ENCODE assay signal across 24 mouse cellular contexts in the genomic region with DNA sequence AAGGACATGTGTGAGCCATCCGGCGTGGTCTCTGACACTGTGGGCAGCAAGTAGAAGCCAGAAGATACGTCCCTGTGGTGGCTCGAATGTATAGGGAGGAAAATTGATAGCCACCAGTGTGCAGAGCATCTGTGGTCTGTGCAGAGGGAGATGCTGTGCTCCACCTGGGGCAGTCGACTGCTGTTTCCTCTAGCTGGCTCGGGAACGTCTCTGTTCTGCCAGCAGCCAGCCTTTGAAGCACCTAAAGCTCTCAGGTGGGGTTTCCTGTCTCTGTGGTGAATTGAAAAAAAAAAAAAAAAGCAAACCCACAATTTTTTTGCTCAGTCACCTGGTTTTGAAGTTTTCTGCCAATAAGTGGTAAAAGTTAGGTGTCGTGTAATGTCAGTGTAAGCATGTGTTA. TPM values are rescaled to one million over a fixed set of nuclear protein-coding genes. Genes with fewer than 3 reads are reported as not detected.
DNase-seq lines count a peak whose midpoint lies in the region; ATAC-seq and TF ChIP-seq lines count a peak whose summit lies in the region.
"Had no signal": no experiment of that assay in that cellular context is flagged by ENCODE, and none has a peak within 500 bp of the region (broad histone marks: within the 10 kb centered on the region; RNA-seq: fewer than 3 reads in every experiment).

No protein-coding gene starts in this region.

- no peak overlapping the region for H3K4me2 ChIP-seq in heart, embryonic 16.5 days (ENCODE audit: low read depth, low read length)
- H3K4me2 ChIP-seq in forebrain, embryonic 13.5 days = no peak overlapping the region
- H3K4me2 ChIP-seq: embryonic facial prominence, embryonic 13.5 days; forebrain, embryonic 12.5 days; heart, embryonic 12.5 days; hindbrain, embryonic 12.5 days; midbrain, embryonic 11.5 days; neural tube, embryonic 15.5 days had no signal

- no peak; the same call in 1 of the 2 replicates for ATAC-seq in heart, embryonic 16.5 days (replicated peaks; ENCODE audit: extremely low read depth, insufficient read depth, low FRiP score)
- ATAC-seq in activated CD4-positive, CD25-positive, alpha-beta regulatory T cell, adult 4 months = peak; percentile 77
- no peak for ATAC-seq in forebrain, embryonic 13.5 days
- ATAC-seq: lung, postnatal 0 days had no signal

- H3K9me3 ChIP-seq in heart, embryonic 16.5 days (replicated peaks; ENCODE audit: control insufficient read depth, low read length) = no peaks in the 10 kb centered on the region
- no peaks in the 10 kb centered on the region for H3K9me3 ChIP-seq in forebrain, embryonic 13.5 days (replicated peaks)
- H3K9me3 ChIP-seq: embryonic facial prominence, embryonic 13.5 days; forebrain, embryonic 12.5 days; heart, embryonic 12.5 days; hindbrain, embryonic 12.5 days; neural tube, embryonic 15.5 days had no signal

- H3K4me3 ChIP-seq in heart, embryonic 16.5 days (ENCODE audit: low read length) = no peak overlapping the region
- no peak overlapping the region for H3K4me3 ChIP-seq in left cerebral cortex, adult 2 months
- no peak overlapping the region for H3K4me3 ChIP-seq in forebrain, embryonic 13.5 days
- H3K4me3 ChIP-seq: embryonic facial prominence, embryonic 13.5 days; erythroblast, embryonic 14.5 days; forebrain, embryonic 12.5 days; heart, embryonic 12.5 days; hindbrain, embryonic 12.5 days; neural tube, embryonic 15.5 days had no signal

- H3K27ac ChIP-seq in heart, embryonic 16.5 days (ENCODE audit: low read length) = peak overlapping the region; percentile 24; the same call in 1 of the 2 replicates
- no peak overlapping the region for H3K27ac ChIP-seq in left cerebral cortex, adult 2 months
- H3K27ac ChIP-seq in forebrain, embryonic 13.5 days = no peak overlapping the region
- H3K27ac ChIP-seq: embryonic facial prominence, embryonic 13.5 days; forebrain, embryonic 12.5 days; hindbrain, embryonic 12.5 days; neural tube, embryonic 15.5 days had no signal

- no peaks in the 10 kb centered on the region for H3K27me3 ChIP-seq in heart, embryonic 16.5 days (ENCODE audit: control insufficient read depth, insufficient read depth, low read length)
- H3K27me3 ChIP-seq in forebrain, embryonic 13.5 days = no peaks in the 10 kb centered on the region
- H3K27me3 ChIP-seq: embryonic facial prominence, embryonic 13.5 days; forebrain, embryonic 12.5 days; heart, embryonic 12.5 days; hindbrain, embryonic 12.5 days; neural tube, embryonic 15.5 days had no signal

- TF ChIP-seq CTCF in left cerebral cortex, adult 2 months (IDR thresholded peaks at IDR 0.05) = no peak

- intact Hi-C loops in left cerebral cortex, adult 2 months (cut with DNase I) = no loop called here

- no peak overlapping the region for H3K9ac ChIP-seq in heart, embryonic 16.5 days (ENCODE audit: low read length)
- H3K9ac ChIP-seq in forebrain, embryonic 13.5 days = no peak overlapping the region
- H3K9ac ChIP-seq: embryonic facial prominence, embryonic 13.5 days; forebrain, embryonic 12.5 days; heart, embryonic 12.5 days; hindbrain, embryonic 12.5 days; neural tube, embryonic 15.5 days had no signal

- peaks cover 2% of the 10 kb centered on the region; the same call in 1 of the 2 replicates for H3K36me3 ChIP-seq in heart, embryonic 16.5 days (ENCODE audit: control insufficient read depth, insufficient read depth)
- H3K36me3 ChIP-seq in forebrain, embryonic 13.5 days (ENCODE audit: poor library complexity, severe bottlenecking) = 0 out of 2 replicates have a peak, but pooled peaks cover 4% of the 10 kb centered on the region
- H3K36me3 ChIP-seq: forebrain, embryonic 12.5 days; hindbrain, embryonic 12.5 days had no signal

- no peak for DNase-seq in heart, adult 11 months
- DNase-seq in thymus, postnatal 0 days (ENCODE audit: low spot score) = peak; percentile 91
- no peak for DNase-seq in left cerebral cortex, adult 2 months (ENCODE audit: extremely low spot score in 1 of 2, low spot score in 2 of 2)
- no peak for DNase-seq in right cerebral cortex, postnatal 36 days (ENCODE audit: low spot score in 2 of 2)
- DNase-seq: adrenal gland, postnatal 10 days; cerebellum, adult 2 months; cerebellum, postnatal 36 days; embryo, embryonic 11 days; gastrocnemius, postnatal 10 days; heart, postnatal 14 days; kidney, adult 18-20 months; kidney, postnatal 4 days; layer of hippocampus, adult 9-11 months had no signal

- WGBS in heart, embryonic 16.5 days = 88% methylated on average over 8 of the region's 8 CpGs
- 94% methylated on average over 8 of the region's 8 CpGs for WGBS in forebrain, embryonic 13.5 days

- H3K4me1 ChIP-seq in heart, embryonic 16.5 days (ENCODE audit: control insufficient read depth, insufficient read depth, low read length) = peaks cover 4% of the 10 kb centered on the region; the same call in 1 of the 2 replicates
- H3K4me1 ChIP-seq in forebrain, embryonic 13.5 days = no peaks in the 10 kb centered on the region
- H3K4me1 ChIP-seq: embryonic facial prominence, embryonic 13.5 days; forebrain, embryonic 12.5 days; hindbrain, embryonic 12.5 days; neural tube, embryonic 15.5 days had no signal

RNA-seq across cellular contexts. Expression of a gene that starts 42.4 kb away (rescaled TPM):
- 8.2 and 10.0 TPM in 2 replicates for polyA plus RNA-seq in heart, embryonic 16.5 days (2015; fragmentation: Nextera tagmentation; extraction: Ambion mirVana)
- 10 to 100 TPM in 1 of 2 experiments, 1 to 10 TPM in 1; 9.1 to 14.3 TPM for polyA plus RNA-seq in activated CD4-positive, CD25-positive, alpha-beta regulatory T cell, adult 4 months (2017; shearing (Covaris generic))
- polyA plus RNA-seq in thymus, postnatal 0 days (2015; fragmentation: Nextera tagmentation; extraction: Ambion mirVana) = 9.1 and 9.6 TPM in 2 replicates
- total RNA-seq in left cerebral cortex, adult 2 months (2021) = 10 to 100 TPM; 12.0 to 13.2 TPM
- 6.7 and 8.9 TPM in 2 replicates for polyA plus RNA-seq in forebrain, embryonic 13.5 days (2015; fragmentation: Nextera tagmentation; extraction: Ambion mirVana)

RNA-seq across cellular contexts. Expression of a gene that starts 42.5 kb away (rescaled TPM):
- polyA plus RNA-seq in heart, embryonic 16.5 days (2015; fragmentation: Nextera tagmentation; extraction: Ambion mirVana) = 41.9 and 42.5 TPM in 2 replicates
- polyA plus RNA-seq in activated CD4-positive, CD25-positive, alpha-beta regulatory T cell, adult 4 months (2017; shearing (Covaris generic)) = 10 to 100 TPM; 32.1 to 32.4 TPM
- polyA plus RNA-seq in thymus, postnatal 0 days (2015; fragmentation: Nextera tagmentation; extraction: Ambion mirVana) = 34.7 and 35.0 TPM in 2 replicates
- 10 to 100 TPM; 24.5 to 24.7 TPM for total RNA-seq in left cerebral cortex, adult 2 months (2021)
- 17.1 and 19.4 TPM in 2 replicates for polyA plus RNA-seq in forebrain, embryonic 13.5 days (2015; fragmentation: Nextera tagmentation; extraction: Ambion mirVana)

RNA-seq across cellular contexts. Expression of a gene that starts 52.9 kb away (rescaled TPM):
- polyA plus RNA-seq in heart, embryonic 16.5 days (2015; fragmentation: Nextera tagmentation; extraction: Ambion mirVana) = 131 and 138 TPM in 2 replicates
- polyA plus RNA-seq in activated CD4-positive, CD25-positive, alpha-beta regulatory T cell, adult 4 months (2017; shearing (Covaris generic)) = 1 to 10 TPM; 3.5 to 5.1 TPM
- polyA plus RNA-seq in thymus, postnatal 0 days (2015; fragmentation: Nextera tagmentation; extraction: Ambion mirVana) = 28.3 and 29.5 TPM in 2 replicates
- total RNA-seq in left cerebral cortex, adult 2 months (2021) = 1 to 10 TPM; 5.3 to 7.5 TPM
- 18.3 and 19.5 TPM in 2 replicates for polyA plus RNA-seq in forebrain, embryonic 13.5 days (2015; fragmentation: Nextera tagmentation; extraction: Ambion mirVana)
